Mouse (Mus musculus) monocyte, adult 59 days (primary cell): ENCODE data around the gene Sh2d7. TPM values are rescaled to one million over a fixed set of nuclear protein-coding genes. Genes with fewer than 3 reads are reported as not detected.

Experiments used
- total RNA-seq, 2 experiments: library from RNA; stranded (reverse); gene quantifications; one replicate each; pipeline ENCODE4 v1.2.4; 2023

Sh2d7 gene
- not detected for total RNA-seq

GRCm38 (mm10) chr9:54538684-54539083, at the start of gene Sh2d7:
Gene Sh2d7, plus strand, starts transcription at chr9:54538984.

GRCm38 (mm10) chr9:54501453-54502110, 37.2 kb upstream of the Sh2d7 start, which contains the start of gene Dmxl2:
Gene Dmxl2, minus strand, starts transcription at chr9:54501626.

GRCm38 (mm10) chr9:54559771-54560471, 21.1 kb downstream of the Sh2d7 start, which contains the start of gene Cib2:
Gene Cib2, minus strand, starts transcription at chr9:54560218.

GRCm38 (mm10) chr9:54586199-54587061, 47.6 kb downstream of the Sh2d7 start, which contains the start of gene Idh3a:
Gene Idh3a, plus strand, starts transcription at chr9:54586334.

Other genes starting within 250 kb of the Sh2d7 start
- 10 to 100 TPM; 23.7 to 26.2 TPM for gene Dmxl2, start 37.4 kb upstream of the Sh2d7 start, total RNA-seq
- gene Cib2, start 21.2 kb downstream of the Sh2d7 start, total RNA-seq = 1 to 10 TPM; 8.6 to 9.9 TPM
- gene Idh3a, start 47.4 kb downstream of the Sh2d7 start, total RNA-seq = 10 to 100 TPM; 16.8 to 18.6 TPM
- under 1 TPM; 0.58 to 0.76 TPM for gene Acsbg1, start 122.9 kb downstream of the Sh2d7 start, total RNA-seq
- gene Dnaja4, start 159.9 kb downstream of the Sh2d7 start, total RNA-seq = 1 to 10 TPM; 1.4 to 1.7 TPM
- gene Wdr61, start 195.5 kb downstream of the Sh2d7 start, total RNA-seq = 10 to 100 TPM; 38.8 to 41.4 TPM
- not detected for gene Crabp1, start 225.8 kb downstream of the Sh2d7 start, total RNA-seq